Mouse (Mus musculus) lung, postnatal 25 days (tissue): Measurements from ENCODE around the gene Six5.

Experiments used
- DNase-seq: peaks from one replicate; pipeline ENCODE4 v3.0.0; 2022; ENCODE audit warnings: low spot score

Gene Six5

GRCm38 (mm10) chr7:19075723-19076585 lies 18.4 kb upstream of the Six5 start, which contains the start of gene Dmwd:
Gene Dmwd, plus strand, starts transcription at chr7:19076227.
- DNase-seq, result peak; percentile 96

GRCm38 (mm10) chr7:19076586-19076991 lies 17.8 kb upstream of the Six5 start:
- DNase-seq, result no peak

- peak; percentile 58 for DNase-seq
These were observed 16.6 kb upstream of the Six5 start for GRCm38 (mm10) chr7:19077761-19078160.

GRCm38 (mm10) chr7:19078732-19079131 lies 15.7 kb upstream of the Six5 start:
- DNase-seq, result no peak

GRCm38 (mm10) chr7:19080451-19080950 lies 13.9 kb upstream of the Six5 start:
- no peak for DNase-seq

GRCm38 (mm10) chr7:19082171-19082570 lies 12.2 kb upstream of the Six5 start:
- DNase-seq, result no peak

- peak; percentile 45 for DNase-seq
These were observed 11.3 kb upstream of the Six5 start for GRCm38 (mm10) chr7:19083096-19083495.

GRCm38 (mm10) chr7:19083701-19084100 lies 10.7 kb upstream of the Six5 start, which contains the start of gene Dmpk:
Gene Dmpk, plus strand, starts transcription at chr7:19083849.
- DNase-seq, result no peak

GRCm38 (mm10) chr7:19084277-19084771 lies 10.1 kb upstream of the Six5 start:
- DNase-seq, result peak; percentile 37

GRCm38 (mm10) chr7:19084921-19085473 lies 9.4 kb upstream of the Six5 start:
- DNase-seq, result no peak

- no peak for DNase-seq
These were observed 8.9 kb upstream of the Six5 start for GRCm38 (mm10) chr7:19085495-19085894.

- DNase-seq, result peak; percentile 56
These were observed 8.4 kb upstream of the Six5 start for GRCm38 (mm10) chr7:19086042-19086441.

GRCm38 (mm10) chr7:19086760-19087159 lies 7.6 kb upstream of the Six5 start:
- no peak for DNase-seq

- DNase-seq, result peak; percentile 62
These were observed 5.6 kb upstream of the Six5 start for GRCm38 (mm10) chr7:19088813-19089212.

GRCm38 (mm10) chr7:19091913-19092312 lies 2.5 kb upstream of the Six5 start:
- no peak for DNase-seq

- DNase-seq, result no peak
These were observed 1.8 kb upstream of the Six5 start for GRCm38 (mm10) chr7:19092381-19093173.

GRCm38 (mm10) chr7:19093174-19093521 lies 1.2 kb upstream of the Six5 start:
- DNase-seq, result peak; percentile 89

GRCm38 (mm10) chr7:19093537-19094385 lies 633 bp upstream of the Six5 start:
- peak; percentile 97 for DNase-seq

- DNase-seq, result peak; percentile 43
These were observed 694 bp downstream of the Six5 start for GRCm38 (mm10) chr7:19094826-19095750.

- peak; percentile 48 for DNase-seq
These were observed 1.3 kb downstream of the Six5 start for GRCm38 (mm10) chr7:19095751-19096110.
